Mouse (Mus musculus): ENCODE data around the gene Ucp1. TPM values are rescaled to one million over a fixed set of nuclear protein-coding genes. Genes with fewer than 3 reads are reported as not detected.
A peak's percentile ranks its signal among the peaks of the same experiment; 100 is the strongest.
"Not testable (repeated sequence)": the region's sequence is repeated elsewhere in the genome, so short reads cannot be mapped to it uniquely, and the experiment has no call there.

Gene Ucp1
- not detected for total RNA-seq (2022)

GRCm38 (mm10) chr8:83290176-83290575 is at the start of gene Ucp1:
Gene Ucp1 (plus strand): TSS chr8:83290352.
- DNase-seq (ENCODE audit: low spot score in 2 of 2) = no peak

DNA sequence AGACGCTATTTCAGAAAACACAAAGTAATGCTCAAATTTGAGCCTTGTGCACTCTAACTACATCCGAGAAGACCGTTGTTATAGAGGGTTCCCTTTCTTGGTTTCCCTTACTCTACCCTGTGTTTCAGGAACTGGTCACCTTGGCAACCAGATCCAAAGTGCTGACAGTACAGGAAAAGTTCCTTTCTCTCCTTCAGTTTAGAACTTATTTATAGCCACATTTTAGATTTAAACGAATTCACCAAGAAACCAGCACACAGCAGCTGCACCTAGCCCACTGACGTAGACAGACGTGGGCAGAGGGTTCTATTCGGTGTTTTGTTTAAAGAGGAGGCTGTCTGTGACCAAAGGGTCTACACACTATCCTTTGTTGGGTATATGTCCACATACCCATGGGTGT is 46.0 kb upstream of the Ucp1 start:
- peak in 1 of 2 experiments; percentile 52 for DNase-seq (ENCODE audit: low spot score in 2 of 2)

- DNase-seq (ENCODE audit: low spot score in 2 of 2) = no peak
Measured at GRCm38 (mm10) chr8:83250858-83251257, 39.3 kb upstream of the Ucp1 start.

- no peak for DNase-seq (ENCODE audit: low spot score in 2 of 2)
Measured at GRCm38 (mm10) chr8:83251362-83252246, 38.5 kb upstream of the Ucp1 start.

GRCm38 (mm10) chr8:83252791-83253190 is 37.4 kb upstream of the Ucp1 start:
- DNase-seq (ENCODE audit: low spot score in 2 of 2) = no peak

DNA sequence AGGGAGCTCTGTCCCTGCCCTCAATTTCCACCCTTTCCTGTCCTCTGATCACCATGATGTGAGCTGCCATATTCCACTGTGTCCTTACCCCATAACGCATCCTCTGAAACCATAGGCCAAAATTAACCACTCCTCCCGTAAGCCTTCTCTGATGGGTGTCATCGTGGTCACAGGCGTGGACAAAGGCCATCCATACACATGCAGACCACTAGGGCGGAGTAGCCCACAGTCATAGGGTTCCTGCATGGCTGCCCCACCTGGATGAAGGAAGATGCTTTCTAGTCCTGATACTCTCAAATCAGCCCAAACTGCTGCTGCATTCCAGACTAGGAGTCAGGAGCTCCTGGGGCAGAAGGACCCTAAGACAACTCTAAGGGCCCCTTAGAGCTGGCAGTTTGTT is 32.5 kb upstream of the Ucp1 start:
- no peak for DNase-seq (ENCODE audit: low spot score in 2 of 2)

- DNase-seq (ENCODE audit: low spot score in 2 of 2) = peak in 1 of 2 experiments; percentile 9
Measured at GRCm38 (mm10) chr8:83260418-83261215, 29.5 kb upstream of the Ucp1 start.

DNA sequence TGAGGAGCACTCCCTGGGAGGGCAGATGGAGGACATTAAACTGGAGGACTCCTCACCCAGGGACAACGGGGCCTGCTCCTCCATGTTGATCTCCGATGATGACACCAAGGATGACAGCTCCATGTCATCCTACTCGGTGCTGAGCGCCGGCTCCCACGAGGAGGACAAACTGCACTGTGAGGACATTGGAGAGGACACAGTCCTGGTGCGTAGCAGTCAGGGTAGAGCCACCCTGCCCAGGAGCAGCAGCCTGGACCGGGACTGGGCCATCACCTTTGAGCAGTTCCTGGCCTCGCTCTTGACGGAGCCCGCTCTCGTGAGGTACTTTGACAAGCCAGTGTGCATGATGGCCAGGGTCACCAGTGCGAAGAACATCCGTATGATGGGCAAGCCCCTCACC is 19.0 kb upstream of the Ucp1 start:
- DNase-seq (ENCODE audit: low spot score in 2 of 2) = no peak

- DNase-seq (ENCODE audit: low spot score in 2 of 2) = no peak
Measured at GRCm38 (mm10) chr8:83272464-83272863, 17.7 kb upstream of the Ucp1 start.

GRCm38 (mm10) chr8:83274470-83274869 is 15.7 kb upstream of the Ucp1 start:
- DNase-seq (ENCODE audit: low spot score in 2 of 2) = no peak

DNA sequence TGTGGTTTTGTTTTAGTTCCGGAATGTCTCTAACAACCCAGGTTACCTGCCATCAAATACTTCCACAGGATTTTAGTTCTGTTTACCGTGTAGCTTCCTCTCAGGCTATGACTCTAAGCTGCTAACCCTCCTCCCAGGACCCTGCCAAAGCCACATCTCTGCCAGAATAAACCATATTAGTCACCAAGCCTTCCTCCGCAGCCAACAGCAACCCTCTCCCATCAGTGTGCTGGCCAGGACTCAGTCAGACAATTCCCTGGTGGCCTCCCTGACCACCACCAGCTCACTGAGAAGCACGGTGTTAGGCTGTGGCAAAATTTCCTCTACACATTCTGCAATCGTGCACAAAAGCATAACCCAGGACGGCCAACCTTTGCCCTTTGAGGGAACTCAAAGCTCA is 11.7 kb upstream of the Ucp1 start:
- no peak for DNase-seq (ENCODE audit: low spot score in 2 of 2)

DNA sequence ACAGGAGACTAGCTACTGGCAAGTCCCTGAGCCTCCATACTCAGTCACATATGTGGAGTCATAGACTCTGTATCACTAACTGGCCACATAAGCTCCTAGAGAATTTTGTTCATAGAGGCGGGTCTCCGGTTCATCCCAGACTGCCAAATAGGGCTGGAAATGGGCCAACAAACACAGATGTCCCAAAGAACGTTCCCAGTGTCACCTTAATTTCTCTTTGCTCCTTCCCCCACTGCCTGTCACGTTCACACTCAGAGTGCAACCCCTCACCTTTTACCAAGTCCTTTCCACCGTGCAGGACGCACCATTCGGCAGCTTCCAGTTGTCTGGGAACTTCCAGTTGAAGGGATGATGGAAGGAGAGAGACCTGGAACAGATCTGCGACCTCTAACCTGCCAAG is 4.8 kb upstream of the Ucp1 start:
- no peak for DNase-seq (ENCODE audit: low spot score in 2 of 2)

DNA sequence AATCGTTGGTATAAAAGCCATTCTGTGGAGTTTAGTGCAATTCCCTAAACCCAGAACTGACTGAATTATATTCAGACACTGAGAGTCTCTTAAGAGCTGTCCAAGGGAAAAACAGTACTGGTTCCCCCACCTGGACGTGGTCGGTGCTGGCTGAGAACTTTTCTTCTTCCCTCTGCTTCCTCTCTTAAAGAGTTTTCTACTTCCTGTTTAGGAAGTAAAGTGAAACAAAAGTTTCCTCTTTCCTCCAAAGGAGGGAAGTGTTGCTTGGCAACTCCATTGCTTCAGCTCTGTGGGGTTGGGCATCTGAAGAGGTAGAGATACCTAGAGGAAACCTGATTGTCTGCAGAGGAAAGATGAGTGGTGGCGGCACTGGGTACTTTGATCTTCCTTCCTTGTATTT is 7.2 kb downstream of the Ucp1 start:
- no peak for DNase-seq (ENCODE audit: low spot score in 2 of 2)

GRCm38 (mm10) chr8:83300135-83300534 is 10.0 kb downstream of the Ucp1 start:
- DNase-seq (ENCODE audit: low spot score in 2 of 2) = no peak

DNA sequence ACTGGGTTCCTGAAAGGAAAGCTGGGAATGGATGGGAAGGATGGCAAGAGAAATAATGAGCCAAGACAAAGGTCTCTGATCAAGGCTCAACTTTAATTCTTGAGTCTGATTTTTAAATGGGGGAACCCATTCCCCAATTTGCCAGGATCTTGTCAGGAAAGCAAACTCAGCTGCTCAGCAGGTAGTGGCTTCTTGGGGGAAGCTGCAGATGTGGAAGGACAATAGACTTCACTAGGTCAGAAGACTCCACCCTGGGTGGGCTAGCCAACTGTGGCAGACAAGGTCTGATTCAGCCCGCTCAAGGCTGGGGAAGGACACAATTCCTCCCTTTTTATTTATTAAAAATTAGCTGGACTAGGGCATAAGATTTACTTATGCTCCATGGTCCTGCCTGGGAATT is 14.8 kb downstream of the Ucp1 start:
- no peak for DNase-seq (ENCODE audit: low spot score in 2 of 2)

DNA sequence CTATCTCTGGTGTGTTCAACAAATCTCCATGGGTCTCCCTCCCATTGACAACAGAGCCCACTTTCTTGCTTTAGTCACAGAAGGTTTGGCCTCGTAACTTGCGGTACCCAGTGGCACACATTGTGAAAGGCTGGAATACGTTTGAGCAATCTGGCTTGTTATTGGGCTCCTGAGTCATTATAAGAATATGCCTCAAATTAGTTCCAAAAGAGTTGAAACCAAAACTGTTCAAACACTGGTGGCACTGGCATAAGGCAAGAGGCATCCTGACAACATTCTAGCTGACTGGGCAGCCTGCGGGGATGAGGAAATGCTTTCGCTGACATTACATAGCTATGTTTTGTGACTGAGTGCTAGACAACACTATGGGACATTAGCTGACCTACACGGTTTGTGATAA is 19.7 kb downstream of the Ucp1 start:
- DNase-seq (ENCODE audit: low spot score in 2 of 2) = no peak

DNA sequence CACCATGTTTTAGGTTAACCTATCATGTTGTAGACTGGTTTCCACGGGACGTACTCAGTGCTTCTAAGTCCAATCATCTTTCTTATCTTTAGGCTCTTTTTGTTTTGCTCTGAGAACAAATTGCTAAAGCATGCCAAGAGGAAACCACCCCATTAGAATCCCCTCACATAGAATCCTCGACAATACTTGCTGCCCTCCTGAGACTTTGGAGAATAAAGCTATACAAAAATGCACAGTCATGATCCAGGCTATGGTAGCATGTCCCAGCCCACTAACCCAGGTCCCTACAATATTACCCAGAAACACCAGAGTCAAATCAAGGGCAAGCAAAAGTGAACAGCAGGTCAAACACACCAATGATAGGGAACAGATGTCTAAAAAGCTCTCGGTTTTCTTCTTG is 24.9 kb downstream of the Ucp1 start:
- not testable (repeated sequence) for DNase-seq (ENCODE audit: low spot score in 2 of 2)

GRCm38 (mm10) chr8:83315691-83316090 is 25.5 kb downstream of the Ucp1 start:
- no peak for DNase-seq (ENCODE audit: low spot score in 2 of 2)

- DNase-seq (ENCODE audit: low spot score in 2 of 2) = no peak
Measured at GRCm38 (mm10) chr8:83320543-83320942, 30.4 kb downstream of the Ucp1 start.

GRCm38 (mm10) chr8:83322374-83322773 is 32.2 kb downstream of the Ucp1 start:
- no peak for DNase-seq (ENCODE audit: low spot score in 2 of 2)

- no peak for DNase-seq (ENCODE audit: low spot score in 2 of 2)
Measured at GRCm38 (mm10) chr8:83323056-83323455, 32.9 kb downstream of the Ucp1 start.

GRCm38 (mm10) chr8:83327889-83328288 is 37.7 kb downstream of the Ucp1 start:
- no peak for DNase-seq (ENCODE audit: low spot score in 2 of 2)

- DNase-seq (ENCODE audit: low spot score in 2 of 2) = peak in 1 of 2 experiments; percentile 3
Measured at GRCm38 (mm10) chr8:83331567-83331898, 41.4 kb downstream of the Ucp1 start.

Data from left cerebral cortex, adult 8-10 months (tissue).